Mouse (Mus musculus): Measurements from ENCODE around the gene Herc2.

- TF ChIP-seq CTCF (IDR thresholded peaks at IDR 0.05; ENCODE audit: low read depth) (no peak), EP300 (IDR thresholded peaks at IDR 0.05; ENCODE audit: low read depth) (no peak)
Observed at GRCm38 (mm10) chr7:56168713-56169112, 118.7 kb downstream of the Herc2 start.

Measured in liver, postnatal 0 days (tissue).